Mouse (Mus musculus) splenic B cell, adult 2 months (primary cell): ENCODE data around the gene Snx29.
"Not testable (repeated sequence)": the region's sequence is repeated elsewhere in the genome, so short reads cannot be mapped to it uniquely, and the experiment has no call there.

Experiments used
- DNase-seq: peaks from one replicate; pipeline ENCODE4 v3.0.0-alpha.2; 2011; ENCODE audit warnings: low read depth, low spot score
- H3K27me3 ChIP-seq: 2 replicates; pipeline ENCODE4 v1.6.1; 2012; ENCODE audit warnings: mild to moderate bottlenecking, low read length, moderate library complexity, mixed read lengths; ENCODE audit not compliant: control insufficient read depth, poor library complexity, insufficient read depth, severe bottlenecking
- H3K36me3 ChIP-seq: 2 replicates; pipeline ENCODE4 v1.6.1; 2012; ENCODE audit warnings: mild to moderate bottlenecking, low read length, moderate library complexity, mixed read lengths; ENCODE audit not compliant: control insufficient read depth, poor library complexity, insufficient read depth, severe bottlenecking

The Snx29 gene

GRCm38 (mm10) chr16:11495923-11496616 lies 173.4 kb downstream of the Snx29 start:
- DNase-seq: peak; percentile 83
- H3K36me3 ChIP-seq: no peaks in the 10 kb centered on the region
- H3K27me3 ChIP-seq: no peaks in the 10 kb centered on the region

GRCm38 (mm10) chr16:11496721-11497120 lies 174.0 kb downstream of the Snx29 start:
- DNase-seq: no peak
- no peaks in the 10 kb centered on the region for H3K27me3 ChIP-seq

GRCm38 (mm10) chr16:11500061-11500460 lies 177.4 kb downstream of the Snx29 start:
- Histone ChIP-seq H3K27me3 (no peaks in the 10 kb centered on the region), H3K36me3 (no peaks in the 10 kb centered on the region; the same call in 1 of the 2 replicates)
- DNase-seq: no peak

More at GRCm38 (mm10) chr16:11496721-11497120, 174.0 kb downstream of the Snx29 start:
- H3K36me3 ChIP-seq: no peaks in the 10 kb centered on the region

DNA sequence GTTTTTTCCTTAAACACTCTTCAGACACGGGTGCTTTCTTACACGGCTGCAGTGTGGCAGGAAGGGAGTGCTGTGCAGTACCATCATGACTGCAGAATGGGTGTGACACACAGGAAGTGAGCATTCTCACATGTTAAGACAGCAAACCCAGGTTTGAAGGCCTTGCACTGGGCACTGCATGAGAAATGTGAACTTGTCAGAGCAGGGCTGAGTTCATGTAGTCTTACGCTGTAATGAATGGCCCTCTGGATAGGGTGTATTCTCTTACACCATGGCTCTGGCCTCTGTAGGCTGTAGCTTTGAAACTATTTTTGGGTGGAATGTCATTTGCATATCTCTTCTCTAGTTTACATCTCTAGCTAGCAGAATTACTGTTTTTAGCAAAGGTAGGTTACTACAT lies 178.4 kb downstream of the Snx29 start:
- DNase-seq: peak; percentile 70
- Histone ChIP-seq H3K36me3 (no peaks in the 10 kb centered on the region; the same call in 1 of the 2 replicates), H3K27me3 (no peaks in the 10 kb centered on the region)

GRCm38 (mm10) chr16:11501611-11502010 lies 178.9 kb downstream of the Snx29 start:
- H3K36me3 ChIP-seq: no peaks in the 10 kb centered on the region; the same call in 1 of the 2 replicates
- DNase-seq: no peak

DNA sequence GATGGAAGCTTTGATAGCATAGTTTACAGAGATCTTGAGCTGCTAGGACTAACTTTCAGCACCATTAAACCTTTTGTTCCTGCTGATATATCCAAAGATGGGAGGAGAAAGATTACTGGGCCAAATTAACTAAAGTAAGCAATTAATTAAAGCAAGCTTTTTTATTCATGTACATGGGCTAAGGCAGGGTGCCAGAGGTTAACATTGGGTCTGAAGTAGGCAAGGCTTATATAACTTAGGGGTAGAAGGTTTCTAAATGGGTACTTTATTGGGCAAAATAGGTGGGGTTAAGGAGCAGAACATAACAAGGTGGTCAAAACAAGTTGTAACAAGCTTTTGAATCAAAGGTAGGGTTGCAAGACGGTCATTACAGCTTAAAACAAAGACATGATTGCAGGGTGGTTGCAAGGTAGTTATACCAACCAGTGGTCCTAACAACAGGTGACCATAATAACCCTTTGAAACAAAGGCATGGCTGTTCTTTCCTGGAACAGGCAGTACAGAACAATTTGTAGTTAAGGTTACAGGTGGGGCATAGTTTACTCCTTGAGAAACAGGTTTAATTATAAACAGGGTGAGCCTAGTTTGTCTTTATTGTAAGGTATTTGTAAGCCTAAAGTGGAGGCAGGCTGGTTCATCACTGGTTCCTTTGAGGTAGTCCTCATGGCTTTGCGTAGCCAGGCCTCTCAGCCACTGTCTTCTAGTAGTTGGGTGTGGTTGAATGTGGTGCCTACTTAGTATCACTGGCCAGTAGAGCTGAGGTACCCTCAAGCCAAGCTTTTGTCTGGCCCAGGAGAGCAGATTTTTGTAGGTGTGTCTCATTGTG lies 182.2 kb downstream of the Snx29 start:
- H3K27me3 ChIP-seq: no peaks in the 10 kb centered on the region
- DNase-seq: no peak
- peaks cover 2% of the 10 kb centered on the region for H3K36me3 ChIP-seq

More at GRCm38 (mm10) chr16:11501611-11502010, 178.9 kb downstream of the Snx29 start:
- H3K27me3 ChIP-seq: no peaks in the 10 kb centered on the region

DNA sequence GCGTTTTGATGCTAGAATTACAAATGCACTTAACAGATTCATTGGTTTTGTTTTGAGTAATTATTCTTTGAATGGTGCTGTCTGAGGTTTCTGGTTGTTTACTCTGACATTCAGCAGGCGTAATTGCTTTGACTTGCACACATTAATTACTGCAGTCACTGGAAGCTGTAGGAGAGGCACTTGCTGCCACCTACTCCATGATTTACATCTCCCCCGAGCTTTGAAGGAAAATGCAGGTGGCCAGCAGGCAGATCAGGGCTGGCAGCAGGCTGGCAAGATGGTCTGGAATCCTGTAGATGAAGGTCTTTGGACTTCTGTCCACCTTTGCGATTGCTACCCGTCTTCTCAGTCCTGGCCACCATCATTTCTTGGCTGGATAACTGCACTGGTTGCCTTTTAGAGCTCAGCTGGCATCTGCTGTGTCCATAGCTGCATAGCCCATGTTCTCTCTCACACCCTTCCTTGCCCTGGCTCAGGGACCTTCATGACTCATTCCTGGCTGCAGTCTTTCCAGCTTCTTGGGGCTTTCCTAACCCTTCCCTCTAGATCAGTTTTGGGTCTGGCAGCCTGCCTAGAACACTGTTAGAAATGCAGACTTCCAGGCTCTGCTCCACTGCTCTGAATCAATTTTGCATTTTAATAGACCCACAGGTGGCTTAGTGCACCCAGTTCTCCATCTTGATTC lies 182.9 kb downstream of the Snx29 start:
- Histone ChIP-seq H3K36me3 (peaks cover 2% of the 10 kb centered on the region), H3K27me3 (no peaks in the 10 kb centered on the region)
- no peak for DNase-seq

DNA sequence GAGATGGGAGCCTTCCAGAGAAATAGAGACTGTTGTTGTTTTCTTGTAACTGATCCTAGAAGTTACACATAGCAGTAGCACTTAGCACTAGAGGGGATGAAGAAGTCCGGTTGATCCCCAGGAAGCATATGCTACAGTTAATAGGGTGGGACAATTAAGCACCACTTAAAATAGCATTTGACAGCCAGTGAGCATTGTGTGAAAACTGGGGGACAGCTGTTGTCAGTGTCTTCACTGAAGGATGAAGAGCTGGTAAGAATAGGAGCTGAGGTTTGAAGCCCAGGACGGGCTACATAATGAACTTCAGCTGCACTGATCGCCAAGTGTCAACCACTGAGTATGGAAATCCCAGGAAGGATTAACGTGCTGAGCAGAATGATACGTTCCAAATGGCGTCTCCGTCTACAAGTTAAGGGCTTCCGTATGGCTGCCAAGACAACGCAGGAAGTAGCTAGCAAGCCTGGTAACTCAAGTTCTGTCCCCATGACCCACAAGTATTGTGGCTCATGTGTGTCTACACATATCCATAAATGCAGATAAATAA lies 184.6 kb downstream of the Snx29 start:
- DNase-seq: no peak
- no peaks in the 10 kb centered on the region for H3K27me3 ChIP-seq
- H3K36me3 ChIP-seq: peaks cover 2% of the 10 kb centered on the region

- H3K27me3 ChIP-seq: no peaks in the 10 kb centered on the region
Measured at GRCm38 (mm10) chr16:11508341-11508740, 185.6 kb downstream of the Snx29 start.

GRCm38 (mm10) chr16:11510416-11510815 lies 187.7 kb downstream of the Snx29 start:
- no peak for DNase-seq
- no peaks in the 10 kb centered on the region for H3K27me3 ChIP-seq
- peaks cover 8% of the 10 kb centered on the region for H3K36me3 ChIP-seq

More at GRCm38 (mm10) chr16:11508341-11508740, 185.6 kb downstream of the Snx29 start:
- no peak for DNase-seq
- H3K36me3 ChIP-seq: peaks cover 2% of the 10 kb centered on the region

GRCm38 (mm10) chr16:11510854-11511253 lies 188.1 kb downstream of the Snx29 start:
- DNase-seq: no peak
- H3K27me3 ChIP-seq: no peaks in the 10 kb centered on the region
- H3K36me3 ChIP-seq: peaks cover 10% of the 10 kb centered on the region

DNA sequence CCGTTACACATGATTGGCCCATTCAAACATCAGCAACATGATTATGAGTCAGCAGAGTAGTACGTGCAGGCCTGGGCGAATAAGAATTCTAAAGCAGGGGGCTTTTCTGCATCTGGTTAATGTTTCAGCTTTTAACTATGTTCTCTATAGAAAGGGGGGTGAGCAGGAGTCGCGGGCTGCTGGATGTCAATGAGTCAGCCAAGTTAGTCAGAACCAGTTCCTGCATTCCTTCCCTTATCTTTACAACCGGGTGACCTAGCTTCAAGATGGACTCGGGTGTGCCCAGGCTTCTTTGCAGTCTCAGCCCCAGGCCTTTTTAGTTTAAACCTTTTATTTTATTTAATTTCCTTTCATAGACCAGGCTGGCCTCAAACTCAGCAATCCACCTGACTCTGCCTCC lies 189.0 kb downstream of the Snx29 start:
- H3K36me3 ChIP-seq: peaks cover 12% of the 10 kb centered on the region
- DNase-seq, H3K27me3 ChIP-seq: not testable (repeated sequence)

GRCm38 (mm10) chr16:11516681-11517080 lies 194.0 kb downstream of the Snx29 start:
- H3K36me3 ChIP-seq: peaks cover 9% of the 10 kb centered on the region; the same call in 1 of the 2 replicates
- no peak for DNase-seq
- no peaks in the 10 kb centered on the region for H3K27me3 ChIP-seq

- Histone ChIP-seq H3K36me3 (peaks cover 9% of the 10 kb centered on the region; the same call in 1 of the 2 replicates), H3K27me3 (no peaks in the 10 kb centered on the region)
- DNase-seq: no peak
Measured at GRCm38 (mm10) chr16:11517385-11517784, 194.7 kb downstream of the Snx29 start.
